Mouse (Mus musculus) gastrocnemius, postnatal 25 days (tissue): ENCODE results near the gene Defb25. TPM values are rescaled to one million over a fixed set of nuclear protein-coding genes. Genes with fewer than 3 reads are reported as not detected.
"Not testable (repeated sequence)": the region's sequence is repeated elsewhere in the genome, so short reads cannot be mapped to it uniquely, and the experiment has no call there.

Experiments
- DNase-seq: peaks from one replicate; pipeline ENCODE4 v3.0.0; 2022
- long read RNA-seq, 2 experiments: library from polyadenylated mRNA; stranded (forward); transcript quantifications; one replicate each; pipeline ENCODE4 v2.0.0; 2021
- total RNA-seq, 2 experiments: library from RNA; stranded (reverse); gene quantifications; 1 replicate in 1 of 2; 2 replicates in 1 of 2; pipeline ENCODE4 v1.2.3; 2021

Defb25 gene
- total RNA-seq = not detected
- long read RNA-seq, experiment 1, partial matches to known transcripts = 0 of 3 reads
- long read RNA-seq, experiment 1, other reads (novel, unspliced or antisense) = 3 of 3 reads
- long read RNA-seq, experiment 2, partial matches to known transcripts = 0 of 1 reads
- long read RNA-seq, experiment 2, other reads (novel, unspliced or antisense) = 1 of 1 reads

DNA sequence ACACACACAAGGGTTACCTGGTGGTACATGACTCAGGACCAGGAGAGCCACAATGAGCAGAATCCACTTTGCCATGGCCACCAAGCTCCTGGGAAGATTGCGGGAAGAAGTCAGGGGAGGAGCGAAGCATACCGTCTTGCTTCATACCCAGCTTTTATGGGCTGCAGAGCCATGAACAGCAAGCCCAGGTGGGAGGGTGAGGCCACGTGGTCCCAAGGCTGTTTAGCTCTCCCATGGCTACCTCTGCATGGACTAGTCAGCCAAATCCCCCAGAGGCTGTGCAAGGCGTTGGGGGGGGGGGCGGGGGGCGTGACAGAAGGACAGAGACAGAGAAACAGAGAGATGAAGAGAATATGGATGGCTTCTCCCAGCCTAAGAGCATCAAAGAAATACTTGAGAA lies at the start of gene Defb25:
Gene Defb25, minus strand, starts transcription at position 101 of the 400 bp plus-strand sequence.
- DNase-seq = no peak

DNA sequence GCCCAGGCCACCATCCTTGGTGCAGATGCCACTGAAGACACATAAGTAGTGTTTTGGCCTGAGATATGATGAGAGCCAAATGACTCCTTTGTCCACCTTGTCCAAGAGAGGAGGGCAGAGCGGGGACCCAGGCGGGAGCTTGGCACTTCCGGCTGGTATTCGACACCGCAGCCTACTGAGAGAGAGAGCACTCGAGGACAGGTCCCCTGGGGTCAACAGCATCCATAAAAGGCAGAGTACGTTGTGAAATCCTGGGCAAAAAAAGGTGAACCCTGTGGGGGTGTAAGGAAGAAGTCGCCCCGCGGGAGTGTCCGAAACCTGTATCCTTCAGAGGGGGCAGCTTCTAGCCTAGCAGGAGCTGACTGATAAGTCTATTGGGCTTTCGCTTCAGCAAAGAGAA lies 49.3 kb upstream of the Defb25 start:
- DNase-seq = no peak

DNA sequence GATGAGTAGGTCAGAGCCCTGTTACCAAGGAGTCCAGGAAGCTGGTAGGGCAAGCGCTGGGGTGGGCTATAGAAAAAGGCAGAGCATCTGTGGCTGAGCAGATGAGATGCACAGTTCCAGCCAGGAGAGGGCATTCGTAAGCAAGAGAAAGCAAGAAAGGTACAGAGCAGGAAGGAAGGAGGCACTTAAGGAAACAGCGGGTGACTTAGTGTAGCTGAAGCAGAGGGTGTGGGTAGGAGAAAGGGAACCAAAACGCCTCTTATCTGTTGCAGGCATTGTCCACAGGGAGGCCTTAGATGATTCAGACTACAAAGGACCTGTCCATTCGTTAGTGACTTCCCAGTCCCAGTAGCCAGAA lies 48.8 kb upstream of the Defb25 start:
- DNase-seq = no peak

DNA sequence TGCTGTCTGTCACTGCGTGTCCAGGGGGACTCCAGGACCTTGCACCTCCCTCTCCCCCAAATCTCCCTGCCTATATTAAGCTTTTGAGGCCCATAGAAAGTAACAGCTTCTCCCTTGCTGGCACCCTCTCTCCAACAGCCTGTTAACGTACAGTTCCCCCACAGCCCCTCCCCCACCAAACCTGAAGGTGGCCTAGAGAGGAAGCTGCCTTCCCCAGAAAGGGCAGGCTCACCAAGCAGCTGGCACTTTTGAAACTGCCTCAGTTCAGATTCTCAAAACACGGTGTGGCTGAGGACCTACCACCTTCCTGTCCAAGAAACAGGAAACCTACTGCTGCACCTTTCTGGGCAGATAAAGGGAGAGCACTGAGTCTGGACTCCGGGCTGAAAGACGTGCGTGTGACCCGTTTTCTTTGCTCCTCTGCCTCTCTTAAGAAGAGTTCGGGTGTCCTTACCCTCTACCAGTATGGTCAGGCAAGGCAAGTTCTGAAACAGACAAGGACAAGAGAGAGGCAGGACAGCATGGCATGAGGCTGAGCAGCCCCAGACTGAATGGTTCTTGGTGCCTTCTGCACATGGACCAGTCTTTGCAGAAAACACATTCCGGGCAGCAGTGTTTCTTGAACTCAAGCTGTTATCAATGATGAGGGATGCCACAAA lies 48.3 kb upstream of the Defb25 start:
- no peak for DNase-seq

DNA sequence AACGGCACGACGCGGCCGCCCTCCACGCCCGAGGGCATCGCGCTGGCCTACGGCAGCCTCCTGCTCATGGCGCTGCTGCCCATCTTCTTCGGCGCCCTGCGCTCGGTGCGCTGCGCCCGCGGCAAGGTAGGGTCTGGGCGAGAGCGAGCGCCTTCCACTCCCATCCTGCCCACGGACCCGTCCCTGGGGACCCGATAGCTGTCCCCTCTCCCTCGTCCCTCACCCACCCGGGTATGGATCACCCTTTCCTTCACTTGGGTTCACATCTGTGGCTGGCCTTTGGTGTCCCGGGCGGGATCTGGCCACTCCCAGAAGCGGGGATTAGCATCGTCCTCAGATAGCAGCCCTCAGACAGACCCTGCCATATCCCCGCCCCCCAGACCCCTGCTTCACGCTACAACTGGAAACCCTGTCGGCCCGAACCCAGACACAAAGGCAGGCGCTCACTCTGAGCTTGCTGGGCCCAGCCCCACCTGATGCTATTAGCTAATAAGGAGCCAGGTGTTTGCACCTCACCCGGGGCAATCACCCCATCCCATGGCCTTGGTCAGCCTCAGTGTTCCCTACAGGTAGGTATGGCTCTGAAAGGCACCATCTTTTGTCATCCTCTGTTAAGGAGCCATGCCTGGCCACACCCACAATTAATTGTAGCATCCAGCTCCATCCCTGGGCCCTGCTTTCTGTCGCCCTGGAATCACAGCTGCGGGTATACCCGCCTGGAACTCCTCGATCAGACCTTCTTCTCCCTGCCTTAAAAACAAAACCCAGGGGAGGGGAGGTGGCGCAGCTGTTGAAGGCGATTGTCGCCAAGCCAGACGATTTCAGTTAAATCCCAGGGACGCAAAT lies 47.0 kb upstream of the Defb25 start:
- DNase-seq = no peak

DNA sequence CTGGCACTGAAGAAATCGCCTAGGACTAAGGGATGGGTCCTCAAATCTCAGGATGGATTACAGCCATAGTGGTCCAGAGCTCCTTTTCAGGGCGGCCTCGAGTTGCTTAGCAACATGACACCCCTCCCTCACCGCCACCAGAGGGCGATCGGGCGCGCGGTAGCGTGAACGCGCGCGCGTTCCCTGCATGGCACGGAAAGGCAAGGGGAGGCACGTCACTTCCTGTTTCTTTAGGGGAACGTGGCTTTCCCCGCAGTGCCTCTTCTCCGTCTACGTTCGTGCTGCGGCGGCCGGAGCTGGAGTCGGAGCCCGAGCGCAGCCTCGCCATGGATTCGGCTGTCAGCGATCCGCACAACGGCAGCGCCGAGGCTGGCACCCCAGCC lies 46.4 kb upstream of the Defb25 start, which contains the start of gene H13:
Gene H13, plus strand, starts transcription at position 206 of the 383 bp plus-strand sequence.
- DNase-seq = peak; percentile 90

DNA sequence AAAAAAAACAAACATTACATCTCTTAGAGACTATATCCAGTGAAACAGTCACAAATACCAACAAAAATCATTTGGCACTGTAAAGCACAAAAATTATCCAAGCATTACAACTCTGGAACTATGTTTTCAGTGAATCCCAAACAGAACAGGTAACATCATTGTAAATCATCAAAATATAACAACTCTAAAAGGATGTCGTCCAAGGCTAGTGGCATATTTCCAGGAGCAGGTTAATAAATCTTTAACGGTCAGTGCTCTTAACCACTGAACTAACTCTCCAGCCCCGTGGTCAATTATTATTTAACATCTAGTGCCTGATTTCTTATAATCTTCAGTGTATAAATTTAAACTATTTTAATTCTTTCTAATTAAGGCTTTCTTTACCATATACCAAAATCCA lies 43.3 kb upstream of the Defb25 start:
- DNase-seq = not testable (repeated sequence)

DNA sequence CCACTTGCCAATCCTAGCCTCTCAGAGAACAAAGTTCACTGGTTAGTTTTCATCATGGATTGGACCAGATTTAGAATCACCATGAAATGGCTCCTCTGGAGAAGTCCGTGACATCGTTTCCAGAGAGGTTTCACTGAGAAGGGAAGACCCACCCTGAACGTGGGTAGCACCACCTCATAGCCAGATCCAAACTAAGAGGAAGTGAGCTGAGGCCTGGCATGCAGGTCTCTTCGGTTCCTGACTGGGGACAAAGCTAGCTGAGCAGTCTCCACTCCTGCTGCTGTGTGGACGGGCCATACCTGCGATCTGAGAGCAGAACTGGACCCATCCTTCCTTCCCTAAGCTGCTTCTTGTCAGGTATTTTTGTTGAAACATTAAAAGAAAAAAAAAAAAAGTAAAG lies 38.3 kb upstream of the Defb25 start:
- DNase-seq = no peak

DNA sequence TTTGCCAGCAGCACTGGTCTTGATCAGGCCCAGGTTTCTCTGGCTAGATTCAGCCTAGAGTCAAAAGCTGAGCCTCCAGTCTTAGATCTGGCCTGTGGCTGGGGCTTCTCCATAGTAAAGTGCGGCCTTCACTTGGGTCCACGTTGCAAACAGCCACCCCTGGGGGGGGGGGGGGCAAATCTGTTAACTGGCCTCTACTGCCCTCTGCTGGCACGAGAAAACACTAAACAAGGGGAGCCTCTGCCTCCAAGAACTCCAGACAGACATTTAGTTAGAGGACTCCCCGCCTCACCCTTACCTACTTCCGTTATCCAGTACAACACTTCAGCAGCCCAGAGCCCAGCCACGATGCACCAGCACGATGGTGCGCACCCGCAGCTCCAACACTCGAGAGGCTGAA lies 34.5 kb upstream of the Defb25 start:
- no peak for DNase-seq

DNA sequence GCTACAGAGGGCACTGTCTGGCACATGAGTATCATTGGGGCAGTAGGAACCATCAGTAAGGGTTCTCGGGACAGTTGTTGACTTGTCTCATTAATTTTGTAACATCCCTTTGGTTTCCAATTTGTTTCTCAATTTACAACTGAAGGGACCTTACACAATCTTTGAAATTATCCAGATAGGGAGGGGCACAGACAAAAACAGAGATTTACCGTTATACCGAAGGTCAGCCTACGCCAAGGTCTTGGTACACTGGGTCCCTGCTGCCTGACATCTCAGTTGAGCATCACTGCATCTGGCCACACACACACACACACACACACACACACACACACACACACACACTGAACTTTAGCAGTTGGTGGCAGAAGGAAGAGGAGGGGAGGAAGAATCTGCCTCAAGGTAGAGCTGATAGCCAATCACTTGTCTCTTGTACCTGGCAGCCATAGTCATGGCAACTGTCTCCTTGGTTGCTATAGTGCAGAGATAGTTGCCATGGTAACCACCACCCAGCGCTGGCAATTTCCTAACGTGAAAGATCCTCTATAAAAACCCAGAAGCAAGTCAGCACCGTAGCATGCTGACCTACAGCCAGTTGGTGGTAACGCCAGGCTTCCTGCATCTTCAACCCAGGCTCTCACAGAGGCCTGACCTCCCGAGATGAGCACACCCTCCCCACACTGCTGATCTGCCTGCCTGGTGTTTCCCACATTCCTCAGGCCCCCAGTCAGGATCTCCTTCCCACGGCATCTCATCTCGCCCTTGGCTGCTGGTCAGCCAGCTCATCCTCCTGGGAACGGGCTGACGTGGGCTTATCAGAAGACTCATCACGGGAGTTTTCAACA lies 31.2 kb upstream of the Defb25 start:
- peak; percentile 65 for DNase-seq

DNA sequence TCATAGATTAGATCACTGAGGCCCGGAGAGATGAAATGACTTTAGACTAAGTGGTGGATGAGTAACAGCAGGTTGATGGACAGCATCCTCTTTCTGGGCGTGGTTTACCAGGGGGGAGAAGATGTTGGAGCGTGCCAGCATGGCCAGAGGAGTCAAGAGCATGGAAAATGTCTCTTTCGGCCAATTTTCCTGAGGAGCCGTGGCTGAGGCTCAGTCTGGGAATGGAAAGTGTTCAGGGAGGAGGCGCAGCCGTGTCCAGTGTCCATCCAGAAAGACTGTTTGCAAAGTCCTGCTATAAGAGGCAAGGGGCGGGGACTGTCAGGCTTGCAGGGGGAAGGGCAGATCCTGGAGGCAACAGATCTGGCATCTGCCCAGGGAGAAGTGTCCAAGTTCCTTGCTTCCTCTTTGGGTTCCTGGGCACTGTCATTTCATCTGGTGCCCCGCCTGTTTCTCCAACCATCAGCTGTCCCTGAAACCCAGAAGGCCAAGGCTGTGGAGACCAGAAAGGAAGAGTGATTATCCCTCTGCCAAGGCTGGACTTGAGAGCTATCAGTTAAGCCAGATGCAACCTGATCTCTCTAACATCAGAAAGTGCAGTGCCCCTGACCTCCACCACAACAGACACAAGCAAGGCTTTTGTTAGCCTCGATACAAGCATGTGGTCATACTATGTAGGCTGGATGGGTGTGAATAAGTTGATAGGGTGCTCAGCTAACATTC lies 30.2 kb upstream of the Defb25 start:
- peak; percentile 52 for DNase-seq

DNA sequence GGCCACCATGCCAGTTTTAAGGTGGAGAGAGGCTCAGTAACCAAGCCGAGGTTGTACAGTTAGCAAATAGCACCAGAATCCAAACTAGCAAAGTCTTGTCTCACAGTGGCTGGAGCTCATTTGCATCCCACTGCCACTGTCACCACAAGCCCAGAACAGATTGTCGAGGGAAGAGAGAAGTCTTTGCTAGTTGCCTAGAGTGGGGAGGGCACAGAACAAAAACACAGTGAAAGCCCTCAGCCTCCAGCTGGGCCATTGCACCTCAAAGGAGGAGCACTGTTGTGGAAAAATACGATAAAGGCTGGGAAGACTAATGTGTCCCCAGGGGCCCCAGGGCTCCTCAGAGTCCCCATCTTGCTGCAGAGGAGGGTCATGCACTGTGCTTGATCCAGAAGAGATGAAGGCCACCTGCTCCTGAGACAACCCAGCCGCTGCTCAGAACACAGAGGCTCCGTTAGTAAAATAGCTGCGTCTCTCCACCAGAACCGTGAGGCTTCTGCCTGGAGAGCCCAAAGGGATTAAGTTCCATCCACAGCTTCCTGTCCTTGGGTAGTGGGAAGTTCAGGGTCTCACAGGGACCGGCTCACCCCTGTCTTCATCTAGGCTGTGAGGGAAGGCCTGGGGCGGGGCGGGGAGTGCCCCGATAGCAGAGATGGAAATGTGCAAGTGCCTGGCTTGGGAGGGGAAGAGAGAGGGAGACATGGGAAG lies 16.7 kb upstream of the Defb25 start:
- peak; percentile 46 for DNase-seq

DNA sequence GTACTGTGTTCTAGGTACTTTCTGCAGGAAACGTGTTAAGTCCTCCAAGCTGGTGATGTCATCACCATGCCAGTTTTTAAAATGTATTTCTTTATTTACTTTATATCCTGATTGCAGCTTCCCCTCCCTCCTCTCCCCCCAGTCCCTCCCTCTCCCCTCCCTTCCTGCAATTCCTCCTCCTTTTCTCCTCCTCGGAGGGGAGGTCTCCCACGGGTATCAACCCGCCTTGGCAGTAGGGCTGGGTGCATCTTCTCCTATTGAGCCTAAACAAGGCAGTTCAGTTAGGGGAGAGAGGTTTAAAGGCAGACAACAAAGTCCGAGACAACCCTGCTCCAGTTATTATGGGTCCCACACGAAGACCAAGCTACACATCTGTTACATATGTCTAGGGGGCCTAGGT lies 16.0 kb upstream of the Defb25 start:
- no peak for DNase-seq

DNA sequence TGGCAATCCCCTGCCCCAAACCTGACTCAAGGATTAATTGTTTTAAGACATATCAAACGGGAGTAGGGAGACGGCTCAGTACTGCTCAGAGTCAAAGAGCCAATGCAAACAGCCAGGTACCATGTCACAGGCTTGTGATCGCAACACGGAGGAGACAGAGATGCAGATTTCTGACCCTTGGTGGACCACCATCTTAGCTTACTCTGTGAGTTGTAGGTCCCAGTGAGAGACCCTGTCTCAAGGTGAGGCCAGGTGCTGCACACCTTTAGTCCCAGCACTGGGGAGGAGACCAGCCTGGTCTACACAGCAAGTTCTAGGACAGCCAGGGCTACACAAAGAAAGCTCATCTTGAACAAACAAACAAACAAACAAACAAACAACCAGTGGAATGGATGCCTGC lies 14.5 kb upstream of the Defb25 start:
- DNase-seq = no peak

DNA sequence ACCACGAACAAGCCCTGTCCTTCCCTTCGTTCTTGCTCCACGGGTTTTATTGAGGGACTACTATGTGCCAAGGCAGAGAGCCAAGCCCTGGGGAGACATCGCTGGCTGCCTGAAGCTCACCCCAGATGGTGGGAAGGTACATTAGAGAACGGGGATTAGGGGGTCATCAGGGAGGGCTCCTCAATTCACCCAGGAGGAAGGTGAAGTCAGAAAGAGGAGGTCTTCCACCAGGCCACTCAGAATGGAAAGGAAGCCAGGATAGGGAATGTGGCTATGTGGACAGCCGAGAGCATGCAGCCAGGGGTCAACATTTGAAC lies 14.1 kb upstream of the Defb25 start:
- DNase-seq = no peak

DNA sequence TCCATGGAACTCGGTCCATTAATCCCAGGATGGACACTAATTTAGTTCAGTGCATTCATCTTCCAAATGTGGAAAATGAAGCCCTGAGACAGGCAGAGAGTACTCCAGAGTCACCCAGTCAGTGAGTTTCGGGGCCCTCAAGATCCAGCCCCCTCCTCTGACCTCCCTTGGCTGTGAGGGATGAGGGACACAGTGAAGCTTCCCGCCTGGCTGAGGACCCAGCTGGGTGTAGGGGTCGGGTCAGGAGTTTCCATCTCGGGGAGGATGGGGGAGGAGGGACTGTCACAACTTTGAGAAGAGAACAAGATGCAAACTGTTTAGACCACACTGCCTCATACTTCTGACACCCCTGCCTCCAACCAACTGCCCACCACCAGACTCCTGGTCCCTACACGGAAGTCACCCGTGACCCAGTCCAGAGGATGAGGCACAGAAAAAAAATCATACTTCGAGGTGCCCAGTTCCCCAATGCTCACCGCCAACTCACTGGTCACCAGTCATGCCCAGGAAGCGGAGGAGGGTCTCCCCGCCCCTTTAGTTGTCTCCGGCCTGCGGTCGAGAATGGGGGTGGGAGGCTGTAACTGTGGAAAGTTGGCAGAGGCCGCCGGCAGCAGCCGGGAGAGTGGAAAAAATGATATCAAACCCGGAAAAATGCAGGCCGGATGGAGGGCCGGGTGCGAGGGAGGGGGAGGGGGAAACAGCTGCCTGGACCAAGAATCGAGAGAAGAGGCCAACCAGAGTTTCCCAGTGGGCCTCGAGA lies 13.6 kb upstream of the Defb25 start:
- DNase-seq = peak; percentile 85

DNA sequence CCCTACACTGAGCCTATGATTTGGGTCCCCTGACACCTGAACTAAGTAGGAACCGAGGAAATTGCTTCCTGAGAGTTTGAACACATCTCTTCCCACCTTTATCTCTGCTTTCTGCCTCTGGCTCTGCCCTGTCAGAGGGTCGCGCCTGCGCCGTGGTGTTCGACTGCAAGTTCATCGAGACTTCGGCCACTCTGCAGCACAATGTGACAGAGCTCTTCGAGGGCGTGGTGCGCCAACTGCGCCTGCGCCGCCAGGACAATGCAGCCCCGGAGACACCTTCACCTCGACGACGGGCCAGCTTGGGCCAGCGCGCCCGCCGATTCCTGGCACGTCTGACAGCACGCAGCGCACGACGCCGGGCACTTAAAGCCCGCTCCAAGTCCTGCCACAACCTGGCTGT lies 11.5 kb upstream of the Defb25 start:
- no peak for DNase-seq

DNA sequence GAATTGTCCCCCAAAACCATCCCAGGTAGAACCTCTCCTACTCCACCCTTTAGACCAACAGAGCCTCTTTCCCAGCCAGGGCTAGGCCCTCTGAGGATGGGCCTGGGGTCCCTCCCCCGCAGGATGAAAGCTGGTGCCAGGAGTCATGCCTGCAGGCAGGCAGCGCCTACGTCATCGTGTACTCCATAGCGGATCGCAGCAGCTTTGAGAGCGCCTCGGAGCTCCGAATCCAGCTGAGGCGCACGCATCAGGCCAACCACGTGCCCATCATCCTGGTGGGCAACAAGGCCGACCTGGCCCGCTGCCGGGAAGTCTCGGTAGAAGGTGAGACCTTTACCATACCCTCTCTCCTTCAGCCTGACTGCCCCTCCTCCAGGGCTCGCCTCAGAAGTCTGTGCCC lies 10.5 kb upstream of the Defb25 start:
- no peak for DNase-seq

DNA sequence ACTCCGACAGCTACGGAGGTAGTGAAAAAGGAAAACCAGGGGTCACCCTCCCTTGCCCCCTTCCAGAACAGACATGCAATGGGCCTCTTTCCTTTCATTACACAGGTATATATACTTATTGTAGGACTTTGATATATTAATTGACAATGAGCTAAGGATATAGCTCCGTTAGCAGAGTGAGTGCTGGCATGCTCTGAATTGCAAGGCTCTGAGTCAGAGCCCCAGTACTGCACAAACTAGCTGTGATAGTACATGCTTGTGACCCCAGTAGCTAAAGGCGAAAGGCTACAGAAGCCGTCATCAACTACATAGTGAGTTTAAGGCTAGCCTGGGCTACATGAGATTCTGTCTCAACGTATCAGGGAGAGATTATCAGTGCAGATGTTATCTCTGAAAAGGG lies 7.1 kb upstream of the Defb25 start:
- DNase-seq = no peak

DNA sequence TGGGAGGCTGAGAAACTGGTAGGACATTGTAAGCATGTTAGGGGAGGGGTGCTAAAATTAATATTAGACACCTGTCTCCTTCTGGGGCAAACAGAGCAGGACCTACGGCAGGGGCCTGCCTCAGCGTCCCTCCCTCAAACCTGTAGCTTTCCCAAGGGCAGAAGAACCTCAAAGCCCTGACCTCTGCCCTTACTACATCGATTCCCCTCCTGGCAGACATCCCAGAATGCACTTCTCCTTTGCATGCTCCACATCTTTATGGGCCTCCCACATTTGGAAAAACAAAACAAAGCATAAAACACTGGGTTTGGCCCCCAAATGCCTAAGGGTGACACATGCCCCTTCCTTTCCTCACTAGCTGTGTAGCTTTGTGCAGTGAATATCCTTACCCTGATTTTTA lies 6.4 kb upstream of the Defb25 start:
- no peak for DNase-seq

DNA sequence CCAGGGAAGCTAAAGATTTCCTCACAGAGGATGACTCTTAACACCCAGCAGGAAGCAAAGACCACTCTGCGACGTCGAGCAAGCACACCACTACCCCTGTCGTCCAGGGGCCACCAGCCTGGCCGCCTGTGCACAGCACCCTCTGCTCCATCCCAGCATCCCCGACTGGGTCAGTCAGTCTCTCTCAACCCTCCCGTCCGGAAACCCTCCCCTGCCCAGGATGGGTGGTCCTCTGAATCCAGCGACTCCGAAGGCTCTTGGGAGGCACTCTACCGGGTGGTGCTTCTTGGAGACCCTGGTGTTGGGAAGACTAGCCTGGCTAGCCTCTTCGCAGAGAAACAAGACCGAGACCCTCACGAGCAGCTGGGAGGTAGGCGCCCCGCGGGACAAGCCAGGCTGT lies 5.2 kb upstream of the Defb25 start:
- DNase-seq = no peak
